Mouse (Mus musculus) gastrocnemius, postnatal 4 days (tissue): ENCODE results near the gene Ccdc181. TPM values are rescaled to one million over a fixed set of nuclear protein-coding genes. Genes with fewer than 3 reads are reported as not detected.

Experiments used
- DNase-seq, 2 experiments: peaks; one replicate each; pipeline ENCODE4 v3.0.0; 2021 to 2022; ENCODE audit warnings: low spot score in 2 of 2, mixed read lengths in 2 of 2
- total RNA-seq, 2 experiments: library from RNA; stranded (reverse); gene quantifications; 2 replicates each; pipeline ENCODE4 v1.2.3; 2021

Gene Ccdc181
- total RNA-seq, 2 experiments from 2014 or later, result 5.6 to 5.8 TPM

- no peak for DNase-seq
Measured at GRCm38 (mm10) chr1:164279332-164279731, 3.9 kb downstream of the Ccdc181 start.

DNA sequence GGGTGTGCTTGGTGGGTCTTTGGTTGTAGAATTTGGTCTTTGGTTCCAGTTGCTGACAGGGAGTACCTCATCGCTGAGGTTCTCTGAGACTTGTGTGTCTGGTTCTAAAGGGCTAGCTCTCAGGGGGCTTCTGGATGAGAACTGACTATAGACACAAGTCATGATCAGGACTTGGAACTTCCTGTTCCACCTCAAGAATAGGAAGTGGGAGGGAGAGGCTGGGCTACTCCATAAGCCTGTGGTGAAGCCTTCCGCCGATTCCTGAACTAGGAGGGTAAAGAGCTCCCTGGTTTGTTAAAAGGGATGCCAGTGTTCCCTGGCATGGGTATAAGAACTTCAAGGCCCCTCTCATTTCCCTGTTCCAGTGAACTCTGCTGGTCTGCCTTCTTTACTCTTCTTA, 8.6 kb downstream of the Ccdc181 start:
- no peak for DNase-seq

GRCm38 (mm10) chr1:164287406-164287805, 12.0 kb downstream of the Ccdc181 start:
- DNase-seq, result no peak

GRCm38 (mm10) chr1:164292040-164292439, 16.7 kb downstream of the Ccdc181 start:
- DNase-seq, result no peak

DNA sequence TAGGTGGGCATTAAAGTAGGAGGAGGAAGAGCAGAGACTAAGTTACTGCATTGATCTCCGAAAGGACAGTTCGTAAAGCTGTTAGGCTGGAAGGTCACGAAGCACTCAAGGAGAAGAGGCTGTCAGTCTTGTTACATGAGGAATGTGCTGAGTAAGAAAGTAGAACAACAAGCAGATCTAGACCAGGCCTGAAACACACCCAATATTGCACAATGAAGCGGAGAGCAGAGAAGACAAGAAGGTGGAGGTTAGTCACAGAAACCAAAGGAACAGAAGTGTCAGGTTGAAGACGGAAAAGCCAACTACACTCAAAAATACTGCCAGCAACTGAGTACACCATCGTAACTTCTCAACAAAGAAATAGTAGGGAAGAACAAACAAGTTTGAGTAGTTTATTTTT, 18.7 kb downstream of the Ccdc181 start:
- no peak for DNase-seq

- DNase-seq, result no peak
Measured at GRCm38 (mm10) chr1:164296473-164296872, 21.1 kb downstream of the Ccdc181 start.

GRCm38 (mm10) chr1:164301949-164302348, 26.6 kb downstream of the Ccdc181 start:
- DNase-seq, result no peak

DNA sequence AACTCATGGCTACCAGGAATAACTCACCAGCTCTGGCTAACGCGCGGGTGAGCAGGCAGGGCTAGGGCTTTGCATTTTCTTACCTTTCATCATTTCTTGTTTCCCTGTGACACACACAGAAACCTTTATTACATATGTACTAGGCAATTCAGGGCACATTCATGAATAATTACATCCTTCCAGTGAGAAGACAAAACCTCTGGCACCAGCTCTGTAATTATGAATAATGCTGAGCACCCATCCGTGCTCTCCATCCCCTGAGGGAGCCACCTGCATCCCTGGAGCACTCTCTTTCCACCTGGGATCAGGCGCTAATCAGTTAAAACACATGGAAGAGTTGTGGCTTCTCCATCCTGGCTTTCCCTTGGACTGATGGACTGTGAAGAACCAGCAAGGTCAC, 28.4 kb downstream of the Ccdc181 start, which contains the start of gene Nme7:
TSS of gene Nme7 (plus strand) at position 301 of the 400 bp plus-strand sequence.
- DNase-seq, result no peak

GRCm38 (mm10) chr1:164307124-164307751, 31.9 kb downstream of the Ccdc181 start, which contains the start of gene Blzf1:
Blzf1 (minus strand) TSS chr1:164307489.
- DNase-seq, result peak; percentile 89 to 98

DNA sequence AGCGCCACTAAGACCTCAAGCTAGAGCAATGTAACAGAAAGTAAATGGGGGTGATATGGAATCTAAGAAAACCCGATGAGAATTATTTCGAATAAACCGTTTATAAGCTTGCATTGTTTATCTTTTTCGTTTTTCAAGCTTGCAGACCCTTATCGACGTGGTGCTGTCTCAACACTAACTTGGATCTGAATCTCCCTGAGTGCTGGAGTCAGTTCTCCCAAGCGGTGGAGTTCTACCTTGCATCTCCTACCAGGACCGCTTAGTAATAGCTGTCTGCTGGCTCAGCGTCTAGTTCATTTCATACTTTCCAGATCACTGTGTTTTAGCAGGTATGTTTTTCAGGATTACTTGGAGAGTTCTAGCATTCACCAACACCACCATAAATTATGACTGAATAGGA, 32.5 kb downstream of the Ccdc181 start:
- no peak for DNase-seq

GRCm38 (mm10) chr1:164314085-164314484, 38.7 kb downstream of the Ccdc181 start:
- no peak for DNase-seq

GRCm38 (mm10) chr1:164315266-164315665, 39.9 kb downstream of the Ccdc181 start:
- peak in 1 of 2 experiments; percentile 24 for DNase-seq

GRCm38 (mm10) chr1:164316697-164317096, 41.3 kb downstream of the Ccdc181 start:
- DNase-seq, result peak; percentile 36 to 68

GRCm38 (mm10) chr1:164317261-164317660, 41.9 kb downstream of the Ccdc181 start:
- DNase-seq, result no peak

- no peak for DNase-seq
Measured at GRCm38 (mm10) chr1:164318474-164318873, 43.1 kb downstream of the Ccdc181 start.

DNA sequence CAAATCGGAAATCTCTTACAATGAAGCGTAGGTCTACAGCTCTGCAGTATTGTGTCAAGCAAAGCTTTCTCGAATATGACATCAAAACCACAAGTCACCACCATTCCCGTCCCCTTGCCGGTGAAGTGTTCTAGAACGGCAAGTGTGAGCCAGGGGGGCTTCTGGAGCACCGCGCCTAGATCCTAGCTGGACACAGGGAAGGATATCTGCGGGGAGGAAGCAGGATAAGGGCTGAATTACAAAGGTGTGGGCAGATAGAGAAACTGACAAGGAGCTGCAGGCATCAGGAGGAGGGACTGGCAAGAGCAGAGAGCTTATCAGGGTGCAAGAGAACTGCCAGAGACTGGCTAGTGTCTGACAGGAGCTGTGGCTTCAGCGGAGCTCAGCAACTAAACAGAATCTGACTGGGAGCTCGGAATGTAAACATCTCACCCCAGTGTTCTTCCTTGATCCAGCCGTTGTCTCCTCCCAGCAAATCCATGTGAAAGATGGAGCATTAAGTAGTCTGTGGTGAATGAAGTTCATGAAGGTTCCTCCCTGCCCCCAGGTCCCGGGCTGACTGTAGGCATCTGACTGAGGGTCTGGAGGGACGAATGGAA, 44.3 kb downstream of the Ccdc181 start:
- no peak for DNase-seq

DNA sequence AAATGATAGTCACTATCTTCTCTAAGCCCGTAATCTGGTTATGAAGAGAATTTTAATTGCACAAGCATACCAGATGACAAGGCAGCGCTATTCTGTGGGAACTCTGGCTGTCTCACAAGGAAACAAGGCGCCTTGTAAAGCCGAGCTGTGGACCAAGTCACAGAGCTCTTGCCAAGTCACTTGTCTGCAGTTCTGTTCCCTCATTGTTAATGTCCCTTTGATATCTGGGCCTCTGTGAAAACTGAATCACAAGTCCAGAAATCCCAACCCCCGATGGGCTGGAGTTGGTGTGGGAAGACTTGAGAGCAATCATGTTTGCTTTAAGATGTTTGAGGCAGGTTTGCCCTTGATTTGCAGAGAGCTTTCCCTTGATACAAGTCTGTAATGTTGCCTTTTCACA, 45.3 kb downstream of the Ccdc181 start:
- DNase-seq, result no peak

DNA sequence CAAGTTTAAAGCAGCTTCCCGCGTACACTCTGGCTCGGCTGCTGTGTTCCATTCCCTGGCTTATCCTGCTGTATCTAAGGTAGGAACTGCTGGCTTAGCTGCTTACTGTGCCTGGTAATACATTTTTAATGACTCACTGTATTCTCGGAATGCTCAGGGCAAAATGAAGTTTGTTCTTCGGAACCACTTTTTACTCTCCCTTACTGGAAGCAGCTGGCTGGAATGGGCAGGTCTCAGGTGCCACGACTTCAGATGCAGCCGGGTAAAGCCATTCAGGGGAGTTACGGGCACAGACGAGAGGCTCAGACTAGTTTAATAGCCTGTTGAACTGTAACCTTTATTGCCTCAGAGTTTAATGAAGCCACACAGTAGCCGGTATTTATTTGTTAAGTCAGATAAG, 46.0 kb downstream of the Ccdc181 start:
- DNase-seq, result no peak

DNA sequence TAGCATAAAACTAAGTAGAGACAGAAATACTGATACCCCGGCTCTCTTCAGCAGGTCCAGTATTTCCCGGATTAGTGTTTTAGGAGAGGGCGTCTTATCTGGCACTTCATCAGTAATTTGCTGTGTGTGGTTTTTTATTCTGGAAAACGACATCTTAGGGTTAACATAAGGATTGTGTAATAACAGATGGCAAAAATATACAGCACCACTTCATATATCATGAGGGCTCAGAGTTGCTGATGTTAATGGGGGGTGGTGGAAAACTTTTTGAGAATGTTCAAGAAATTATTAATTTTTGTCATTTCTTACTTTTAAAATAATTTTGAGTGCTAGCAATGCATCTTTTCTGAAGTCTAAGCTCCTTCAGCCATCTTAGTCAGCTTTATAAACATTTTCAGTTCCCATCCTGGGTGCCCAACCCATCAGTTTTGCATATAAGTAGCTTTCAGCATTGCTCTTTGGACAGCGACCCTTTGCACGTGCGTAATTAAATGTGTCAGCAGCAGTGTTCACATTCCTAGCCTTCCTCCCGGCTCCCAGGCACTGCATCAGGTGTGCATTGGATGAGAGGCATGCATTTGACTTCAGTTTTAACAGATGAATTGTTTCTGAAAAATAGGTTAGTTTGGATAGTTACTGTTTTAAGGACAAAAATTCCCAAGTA, 47.7 kb downstream of the Ccdc181 start:
- no peak for DNase-seq

GRCm38 (mm10) chr1:164324221-164324620, 48.8 kb downstream of the Ccdc181 start:
- no peak for DNase-seq

DNA sequence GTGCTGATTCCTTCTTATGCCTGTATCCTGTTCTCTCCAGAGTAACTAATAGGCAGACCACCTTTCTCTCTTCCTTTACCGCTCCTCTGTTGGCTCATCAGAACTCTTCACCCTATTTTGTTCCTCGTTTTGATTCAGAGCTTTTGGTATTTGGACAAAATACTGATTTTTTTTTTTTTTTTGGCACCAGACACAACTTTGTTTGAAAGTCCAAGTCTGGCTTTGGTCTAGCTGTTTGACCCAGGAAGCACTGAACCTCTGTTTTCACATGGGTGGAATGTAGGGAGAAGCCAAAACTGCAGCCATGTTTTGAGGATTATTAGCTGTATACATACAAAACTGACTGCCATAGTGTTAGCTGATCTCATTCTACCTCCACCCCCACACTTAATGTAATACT, 49.5 kb downstream of the Ccdc181 start:
- DNase-seq, result no peak

DNA sequence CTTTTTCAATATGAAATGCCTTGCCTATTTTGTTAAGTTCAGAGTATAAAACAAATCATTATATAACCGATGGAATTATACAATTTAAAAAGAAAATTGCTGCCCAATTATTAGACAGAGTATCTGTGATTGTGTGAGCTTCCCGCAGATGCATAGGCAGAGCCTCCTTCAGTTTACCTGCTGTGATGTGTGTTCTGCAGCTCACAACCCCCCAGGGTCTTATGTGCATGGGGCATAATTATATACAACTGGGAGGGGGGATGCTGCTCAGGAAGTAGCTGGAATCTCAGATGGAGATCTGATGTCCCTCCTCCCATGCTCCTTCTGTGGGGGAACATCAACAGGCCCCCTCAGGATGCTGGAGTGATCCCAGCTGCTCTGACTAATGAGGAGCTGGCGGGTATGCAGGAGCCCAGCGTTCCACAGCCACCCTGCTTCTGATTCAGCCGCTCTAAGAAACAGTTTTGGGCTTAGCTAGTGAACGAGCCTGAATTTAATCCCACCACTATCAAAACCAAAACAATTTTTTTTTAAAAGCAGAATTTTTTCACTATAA, 51.3 kb downstream of the Ccdc181 start:
- no peak for DNase-seq
